Mouse (Mus musculus) ES-Bruce4 (cell line): ENCODE data around the gene Itgav.

ENCODE experiments used
- CTCF ChIP-seq: IDR thresholded peaks from one replicate; pipeline ENCODE4 v1.8.1; 2011; ENCODE audit warnings: low read depth, low read length
- EP300 ChIP-seq: IDR thresholded peaks from 2 replicates; pipeline ENCODE4 v1.6.1; 2011; ENCODE audit warnings: low read depth, low read length; ENCODE audit not compliant: insufficient read depth
- POLR2A ChIP-seq: IDR thresholded peaks from one replicate; pipeline ENCODE4 v1.8.1; 2011; ENCODE audit warnings: low read length; ENCODE audit not compliant: insufficient read depth

- TF ChIP-seq POLR2A (no peak), CTCF (no peak), EP300 (no peak)
Measured at GRCm38 (mm10) chr2:83713946-83714345, 10.3 kb upstream of the Itgav start.
